Mouse (Mus musculus) erythroblast, embryonic 14.5 days (primary cell): ENCODE data around the gene Dhfr. TPM values are rescaled to one million over a fixed set of nuclear protein-coding genes. Genes with fewer than 3 reads are reported as not detected.

Experiments used
- H3K27me3 ChIP-seq: 2 replicates; pipeline ENCODE4 v1.6.1; 2012; ENCODE audit warnings: inconsistent platforms; ENCODE audit not compliant: control insufficient read depth
- H3K36me3 ChIP-seq: 2 replicates; pipeline ENCODE4 v1.6.1; 2012; ENCODE audit warnings: mild to moderate bottlenecking, inconsistent platforms; ENCODE audit not compliant: control insufficient read depth
- H3K4me1 ChIP-seq: 2 replicates; pipeline ENCODE4 v1.6.1; 2012; ENCODE audit warnings: inconsistent platforms; ENCODE audit not compliant: control insufficient read depth
- H3K4me3 ChIP-seq: replicated peaks from 2 replicates; pipeline ENCODE3; 2012; ENCODE audit warnings: moderate library complexity, mild to moderate bottlenecking, inconsistent platforms
- H3K9me3 ChIP-seq: 2 replicates; pipeline ENCODE4 v1.6.1; 2012; ENCODE audit warnings: low read length, inconsistent platforms, mixed read lengths; ENCODE audit not compliant: control insufficient read depth
- GATA1 ChIP-seq: IDR thresholded peaks from 2 replicates; pipeline ENCODE4 v1.6.1; 2012; ENCODE audit warnings: low read length, inconsistent platforms, mixed read lengths
- TAL1 ChIP-seq: IDR thresholded peaks from 3 replicates; pipeline ENCODE4 v1.6.1; 2012; ENCODE audit warnings: low read length, inconsistent platforms, mixed read lengths
- polyA plus RNA-seq: library from polyadenylated mRNA; stranded (reverse); fragments of >175 nt; gene quantifications from 2 replicates; pipeline ENCODE4 v1.2.3, GENCODE M21; 2012

Dhfr gene
- 0.21 and 0.23 TPM in 2 replicates for polyA plus RNA-seq

- Histone ChIP-seq H3K27me3 (no peaks in the 10 kb centered on the region), H3K4me1 (peaks cover 46% of the 10 kb centered on the region), H3K36me3 (peaks cover 68% of the 10 kb centered on the region), H3K9me3 (no peaks in the 10 kb centered on the region), H3K4me3 (peak within 1 kb of the TSS; percentile 88)
- no peak for TF ChIP-seq TAL1
- TF ChIP-seq GATA1, result no peak
Measured at GRCm38 (mm10) chr13:92354456-92355271, at the start of gene Dhfr, which contains the start of gene Msh3. TSS of gene Dhfr (plus strand) at chr13:92354726. TSS of gene Msh3 (minus strand) at chr13:92355003.

DNA sequence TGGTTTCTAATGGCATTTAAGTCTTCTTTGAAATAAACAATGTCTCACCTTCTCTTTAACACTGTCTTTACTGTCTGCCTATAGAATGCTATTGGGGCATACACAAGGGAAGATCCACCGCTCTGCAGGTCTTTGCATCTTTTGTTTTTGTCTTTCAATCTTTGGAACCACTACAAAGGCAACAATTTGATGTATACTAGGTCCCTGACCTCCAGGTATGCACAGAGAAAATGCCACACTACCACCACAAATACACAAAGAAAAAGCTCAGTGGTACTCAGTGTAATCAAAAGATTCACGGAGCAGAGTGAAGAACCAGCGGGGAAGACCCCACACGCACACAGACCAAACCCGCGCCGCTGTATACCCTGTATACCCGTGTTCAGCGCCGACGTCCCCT, 48.8 kb upstream of the Dhfr start, which contains the start of gene Gm20379:
Gm20379 (plus strand) TSS at position 301 of the 400 bp plus-strand sequence.
- Histone ChIP-seq H3K9me3 (no peaks in the 10 kb centered on the region), H3K4me3 (no peak within 1 kb of the TSS), H3K4me1 (no peaks in the 10 kb centered on the region), H3K27me3 (no peaks in the 10 kb centered on the region), H3K36me3 (peaks cover 53% of the 10 kb centered on the region)
- TF ChIP-seq GATA1, result no peak

GRCm38 (mm10) chr13:92314613-92315012, 39.9 kb upstream of the Dhfr start:
- Histone ChIP-seq H3K36me3 (peaks cover 57% of the 10 kb centered on the region), H3K4me1 (no peaks in the 10 kb centered on the region; the same call in 1 of the 2 replicates), H3K27me3 (no peaks in the 10 kb centered on the region), H3K4me3 (no peak overlapping the region), H3K9me3 (no peaks in the 10 kb centered on the region)
- TF ChIP-seq TAL1 (no peak), GATA1 (no peak)

GRCm38 (mm10) chr13:92320770-92321169, 33.8 kb upstream of the Dhfr start:
- H3K4me1 ChIP-seq, result no peaks in the 10 kb centered on the region; the same call in 1 of the 2 replicates
- TF ChIP-seq GATA1, result no peak
- TF ChIP-seq TAL1, result no peak
- no peak overlapping the region for H3K4me3 ChIP-seq

DNA sequence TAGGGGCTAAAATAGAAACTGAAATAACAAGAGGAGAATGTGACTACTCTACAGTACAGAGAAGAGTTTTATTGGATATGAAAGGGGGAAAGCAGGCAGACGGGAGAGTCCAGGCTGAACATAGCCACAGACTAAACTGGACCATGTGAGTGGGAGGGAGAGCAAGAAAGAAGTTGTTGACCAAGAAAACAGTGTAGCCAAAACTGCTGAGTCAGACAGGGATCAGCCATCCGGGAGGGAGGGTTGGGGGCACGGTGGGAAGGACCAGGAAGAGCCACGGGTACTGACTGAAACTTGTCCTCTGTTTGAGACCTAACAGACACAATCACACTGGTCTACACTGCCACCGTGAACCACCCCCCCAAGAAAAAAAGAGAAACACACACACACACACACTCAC, 28.5 kb upstream of the Dhfr start:
- no peak overlapping the region for H3K4me3 ChIP-seq

More at GRCm38 (mm10) chr13:92320770-92321169, 33.8 kb upstream of the Dhfr start:
- Histone ChIP-seq H3K9me3 (no peaks in the 10 kb centered on the region), H3K36me3 (peaks cover 63% of the 10 kb centered on the region), H3K27me3 (no peaks in the 10 kb centered on the region)

DNA sequence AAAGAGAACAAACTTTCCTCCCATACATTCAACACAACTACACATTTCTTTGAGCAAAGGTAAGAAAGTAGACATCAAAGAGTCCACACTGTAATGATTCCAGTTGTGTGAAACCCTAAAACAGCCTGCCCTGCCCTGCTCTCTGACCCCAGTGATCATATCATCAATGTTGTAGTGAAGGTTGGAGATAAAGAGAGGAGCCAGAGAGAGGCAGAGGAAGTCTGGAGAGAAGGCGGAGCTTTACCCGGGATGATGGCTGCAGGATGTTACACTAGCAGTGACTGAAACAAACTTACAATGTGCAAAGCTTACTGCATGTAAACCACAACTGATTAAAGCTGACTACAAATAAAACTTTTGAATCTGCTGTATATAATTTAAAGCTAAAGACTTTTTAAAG, 26.5 kb upstream of the Dhfr start:
- no peaks in the 10 kb centered on the region for H3K9me3 ChIP-seq

More for the DNA sequence above, 28.5 kb upstream of the Dhfr start:
- peaks cover 6% of the 10 kb centered on the region for H3K4me1 ChIP-seq
- peaks cover 63% of the 10 kb centered on the region for H3K36me3 ChIP-seq
- H3K27me3 ChIP-seq, result no peaks in the 10 kb centered on the region
- TF ChIP-seq GATA1, result no peak
- TF ChIP-seq TAL1, result no peak
- H3K9me3 ChIP-seq, result no peaks in the 10 kb centered on the region

GRCm38 (mm10) chr13:92330621-92331020, 23.9 kb upstream of the Dhfr start:
- TF ChIP-seq GATA1, result no peak
- no peak for TF ChIP-seq TAL1
- peaks cover 6% of the 10 kb centered on the region for H3K4me1 ChIP-seq

More for the DNA sequence above, 26.5 kb upstream of the Dhfr start:
- H3K36me3 ChIP-seq, result peaks cover 65% of the 10 kb centered on the region
- no peak overlapping the region for H3K4me3 ChIP-seq
- peaks cover 6% of the 10 kb centered on the region for H3K4me1 ChIP-seq
- TF ChIP-seq TAL1 (no peak), GATA1 (no peak)
- no peaks in the 10 kb centered on the region for H3K27me3 ChIP-seq

GRCm38 (mm10) chr13:92332103-92332879, 22.2 kb upstream of the Dhfr start:
- peaks cover 3% of the 10 kb centered on the region for H3K4me1 ChIP-seq
- H3K4me3 ChIP-seq, result no peak overlapping the region
- H3K36me3 ChIP-seq, result peaks cover 60% of the 10 kb centered on the region
- no peaks in the 10 kb centered on the region for H3K27me3 ChIP-seq
- TF ChIP-seq GATA1 (no peak), TAL1 (no peak)
- no peaks in the 10 kb centered on the region for H3K9me3 ChIP-seq

More at GRCm38 (mm10) chr13:92330621-92331020, 23.9 kb upstream of the Dhfr start:
- Histone ChIP-seq H3K36me3 (peaks cover 57% of the 10 kb centered on the region), H3K9me3 (no peaks in the 10 kb centered on the region), H3K27me3 (no peaks in the 10 kb centered on the region), H3K4me3 (no peak overlapping the region)

DNA sequence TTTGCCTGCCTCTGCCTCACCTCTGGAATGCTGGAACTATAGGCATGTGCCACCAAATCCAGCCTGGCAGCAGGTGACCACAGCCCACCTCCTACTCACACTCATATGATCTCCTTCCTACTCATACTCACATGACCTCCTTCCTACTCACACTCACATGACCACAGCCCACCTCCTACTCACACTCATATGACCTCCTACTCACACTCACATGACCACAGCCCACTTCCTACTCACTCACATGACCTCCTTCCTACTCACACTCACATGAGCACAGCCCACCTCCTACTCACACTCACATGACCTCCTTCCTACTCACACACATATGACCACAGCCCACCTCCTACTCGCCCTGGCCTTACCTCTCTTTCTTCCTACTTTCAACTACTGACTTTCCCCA, 17.7 kb upstream of the Dhfr start:
- H3K4me3 ChIP-seq, result no peak overlapping the region
- no peaks in the 10 kb centered on the region for H3K9me3 ChIP-seq
- H3K27me3 ChIP-seq, result no peaks in the 10 kb centered on the region
- H3K4me1 ChIP-seq, result peaks cover 7% of the 10 kb centered on the region
- TF ChIP-seq TAL1, result no peak
- no peak for TF ChIP-seq GATA1
- peaks cover 59% of the 10 kb centered on the region for H3K36me3 ChIP-seq
